Mouse (Mus musculus): ENCODE measurements around the gene Eipr1. TPM values are rescaled to one million over a fixed set of nuclear protein-coding genes. Genes with fewer than 3 reads are reported as not detected.

Eipr1 gene
- total and polyA plus RNA-seq, 3 experiments = 33.3 to 35.4 (median 34.4) TPM

DNA sequence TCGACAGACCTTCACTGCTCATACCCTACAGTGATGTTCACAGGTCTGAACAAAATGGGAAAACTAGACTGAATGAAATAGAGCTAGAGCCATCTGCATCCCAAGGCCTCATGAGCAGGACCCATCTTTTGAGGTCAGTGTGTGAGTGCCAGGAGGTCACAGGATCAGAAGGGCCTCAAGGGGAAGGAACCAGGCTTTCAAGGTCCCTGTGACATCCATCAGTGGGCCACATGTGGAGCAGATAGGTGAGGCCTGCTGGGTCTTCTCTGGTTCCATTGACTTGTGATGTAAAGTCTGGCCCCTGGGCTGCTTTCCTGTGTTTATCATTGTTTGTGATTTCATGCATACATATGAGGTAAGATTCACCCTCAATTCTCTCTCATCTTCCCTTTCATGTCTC, 154.4 kb downstream of the Eipr1 start:
- Histone ChIP-seq H3K36me3 (replicated peaks in 1 of 2; ENCODE audit: control insufficient read depth in 1 of 2, insufficient read depth in 1 of 2, low read length in 1 of 2) (no peaks in the 10 kb centered on the region), H3K4me3 (replicated peaks in 1 of 3; ENCODE audit: low read depth in 2 of 3, low read length in 2 of 3, poor library complexity in 1 of 3) (no peak overlapping the region), H3K9me3 (replicated peaks; ENCODE audit: low read length) (no peaks in the 10 kb centered on the region), H3K4me2 (ENCODE audit: insufficient read depth, low read depth, poor library complexity, severe bottlenecking) (no peak overlapping the region), H3K4me1 (ENCODE audit: control insufficient read depth in 1 of 2, insufficient read depth in 2 of 2) (peaks cover 0 to 3% of the 10 kb centered on the region in 2 experiments; a peak in 2 of 4 replicates), H3K27ac (ENCODE audit: insufficient read depth, low read depth) (no peak overlapping the region), H3K27me3 (replicated peaks) (no peaks in the 10 kb centered on the region), H3K9ac (ENCODE audit: insufficient read depth, low read depth) (no peak overlapping the region), H3K79me2 (replicated peaks; ENCODE audit: control insufficient read depth, extremely low read depth, insufficient read depth, poor library complexity, severe bottlenecking) (no peaks in the 10 kb centered on the region)
- in situ Hi-C loops (cut with MboI; ENCODE audit: low pct_ligation_motif_present, low pct_unique_long_range_greater_than_20kb, low sequenced_read_pairs) = no loop called here
- dilution Hi-C loops (cut with MboI; ENCODE audit: extremely low pct_ligation_motif_present, extremely low pct_unique_long_range_greater_than_20kb, low sequenced_read_pairs) = no loop called here
- DNase-seq (ENCODE audit: extremely low read depth) = no peak
- TF ChIP-seq CHD1 (IDR thresholded peaks at IDR 0.05; ENCODE audit: low read depth, low read length) (no peak), MYC (IDR thresholded peaks at IDR 0.05; ENCODE audit: low read depth, low read length) (no peak), CTCF (conservative IDR thresholded peaks at IDR 0.05 in 1 of 2, IDR thresholded peaks at IDR 0.05 in 1 of 2; ENCODE audit: low read depth in 2 of 2, low read length in 2 of 2) (no peak), ZC3H11A (IDR thresholded peaks at IDR 0.05; ENCODE audit: low read depth, low read length) (no peak), POLR2AphosphoS2 (IDR thresholded peaks at IDR 0.05; ENCODE audit: low read depth, low read length) (no peak), SIN3A (IDR thresholded peaks at IDR 0.05; ENCODE audit: low read length) (no peak), JUND (conservative IDR thresholded peaks at IDR 0.05; ENCODE audit: low read depth, low read length) (no peak), USF2 (conservative IDR thresholded peaks at IDR 0.05; ENCODE audit: low read depth, low read length) (no peak), IRF4 (IDR thresholded peaks at IDR 0.05; ENCODE audit: low read depth, low read length) (no peak), ELF1 (IDR thresholded peaks at IDR 0.05; ENCODE audit: low read depth, low read length) (no peak), ZKSCAN1 (IDR thresholded peaks at IDR 0.05; ENCODE audit: borderline replicate concordance, low read depth, low read length) (no peak)

DNA sequence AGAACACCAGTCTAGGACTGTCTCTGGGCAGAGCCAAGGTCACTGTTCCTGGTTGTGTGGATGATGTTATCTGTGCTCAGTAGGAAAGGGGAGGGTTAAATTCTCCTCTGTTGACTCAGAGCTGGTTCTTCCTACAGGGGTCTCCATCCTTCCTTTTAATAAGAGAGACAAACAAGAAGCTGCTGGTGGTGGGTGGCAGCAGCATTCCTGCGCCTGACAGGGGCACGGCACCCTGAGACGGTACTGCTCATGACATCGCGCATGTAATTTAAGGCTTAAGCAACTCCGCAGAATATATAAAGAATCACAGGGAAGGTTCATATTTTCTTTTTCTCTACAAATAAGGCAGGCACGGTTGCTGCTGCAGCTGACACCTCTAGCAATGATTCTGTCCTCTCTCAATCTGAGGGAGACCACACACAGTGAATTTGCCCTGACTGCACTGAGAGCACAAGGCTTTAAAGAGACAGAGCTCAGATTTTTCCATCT, 155.2 kb downstream of the Eipr1 start:
- dilution Hi-C loops (cut with MboI; ENCODE audit: extremely low pct_ligation_motif_present, extremely low pct_unique_long_range_greater_than_20kb, low sequenced_read_pairs) = no loop called here
- H3K27me3 ChIP-seq (replicated peaks) = no peaks in the 10 kb centered on the region
- H3K4me3 ChIP-seq (replicated peaks in 1 of 3; ENCODE audit: low read depth in 2 of 3, low read length in 2 of 3, poor library complexity in 1 of 3) = no peak overlapping the region
- TF ChIP-seq MYC (IDR thresholded peaks at IDR 0.05; ENCODE audit: low read depth, low read length) (no peak), GABPA (IDR thresholded peaks at IDR 0.05; ENCODE audit: insufficient replicate concordance, low read depth, low read length) (no peak), SMC3 (IDR thresholded peaks at IDR 0.05; ENCODE audit: low read depth, low read length) (no peak), POLR2A (IDR thresholded peaks at IDR 0.05; ENCODE audit: low read depth, low read length) (no peak), MEF2A (IDR thresholded peaks at IDR 0.05; ENCODE audit: borderline replicate concordance, low read depth, low read length) (no peak), CHD1 (IDR thresholded peaks at IDR 0.05; ENCODE audit: low read depth, low read length) (no peak), CHD2 (IDR thresholded peaks at IDR 0.05; ENCODE audit: low read length) (no peak), MAFK (IDR thresholded peaks at IDR 0.05; ENCODE audit: insufficient replicate concordance, low read length) (no peak), JUND (conservative IDR thresholded peaks at IDR 0.05; ENCODE audit: low read depth, low read length) (no peak), RCOR1 (conservative IDR thresholded peaks at IDR 0.05; ENCODE audit: low read depth, low read length) (no peak), ELF1 (IDR thresholded peaks at IDR 0.05; ENCODE audit: low read depth, low read length) (no peak), USF2 (conservative IDR thresholded peaks at IDR 0.05; ENCODE audit: low read depth, low read length) (no peak), UBTF (IDR thresholded peaks at IDR 0.05; ENCODE audit: low read depth, low read length) (no peak), TBP (conservative IDR thresholded peaks at IDR 0.05; ENCODE audit: low read depth, low read length) (no peak), CTCF (conservative IDR thresholded peaks at IDR 0.05 in 1 of 2, IDR thresholded peaks at IDR 0.05 in 1 of 2; ENCODE audit: low read depth in 2 of 2, low read length in 2 of 2) (no peak), MAX (IDR thresholded peaks at IDR 0.05; ENCODE audit: low read length) (no peak), ZNF384 (IDR thresholded peaks at IDR 0.05; ENCODE audit: low read depth, low read length) (no peak), NRF1 (IDR thresholded peaks at IDR 0.05; ENCODE audit: low read depth, low read length) (no peak), HCFC1 (IDR thresholded peaks at IDR 0.05; ENCODE audit: low read depth, low read length) (no peak), IRF4 (IDR thresholded peaks at IDR 0.05; ENCODE audit: low read depth, low read length) (no peak)
- in situ Hi-C loops (cut with MboI; ENCODE audit: low pct_ligation_motif_present, low pct_unique_long_range_greater_than_20kb, low sequenced_read_pairs) = no loop called here
- no peaks in the 10 kb centered on the region for H3K79me2 ChIP-seq (replicated peaks; ENCODE audit: control insufficient read depth, extremely low read depth, insufficient read depth, poor library complexity, severe bottlenecking)
- no peak overlapping the region for H3K9ac ChIP-seq (ENCODE audit: insufficient read depth, low read depth)
- no peaks in the 10 kb centered on the region for H3K9me3 ChIP-seq (replicated peaks; ENCODE audit: low read length)
- peaks cover 0 to 3% of the 10 kb centered on the region in 2 experiments; a peak in 2 of 4 replicates for H3K4me1 ChIP-seq (ENCODE audit: control insufficient read depth in 1 of 2, insufficient read depth in 2 of 2)
- no peak overlapping the region for H3K4me2 ChIP-seq (ENCODE audit: insufficient read depth, low read depth, poor library complexity, severe bottlenecking)
- no peaks in the 10 kb centered on the region for H3K36me3 ChIP-seq (replicated peaks in 1 of 2; ENCODE audit: control insufficient read depth in 1 of 2, insufficient read depth in 1 of 2, low read length in 1 of 2)
- DNase-seq (ENCODE audit: extremely low read depth) = no peak
- H3K27ac ChIP-seq (ENCODE audit: insufficient read depth, low read depth) = no peak overlapping the region

Measured in CH12.LX (cell line).